Mouse (Mus musculus) hematopoietic stem cell, adult 5-6 weeks (primary cell): ENCODE data around the gene Gm17727. TPM values are rescaled to one million over a fixed set of nuclear protein-coding genes. Genes with fewer than 3 reads are reported as not detected.
"Not testable (repeated sequence)": the region's sequence is repeated elsewhere in the genome, so short reads cannot be mapped to it uniquely, and the experiment has no call there.

ENCODE experiments used
- ATAC-seq, 2 experiments: fragments of 125-278 bp in 1 of 2; replicated peaks in 1 of 2; 2 replicates each; pipeline ENCODE4 v1.8.0; 2016 to 2017; ENCODE audit warnings: inconsistent platforms in 2 of 2, mild to moderate bottlenecking in 2 of 2, moderate number of reproducible peaks in 2 of 2, low read depth in 1 of 2, moderate TSS enrichment in 1 of 2; ENCODE audit not compliant: low FRiP score in 2 of 2, poor library complexity in 2 of 2, severe bottlenecking in 2 of 2, insufficient read depth in 1 of 2, low TSS enrichment in 1 of 2
- total RNA-seq: library from RNA; stranded (forward); fragments of 172-1452, 232-1000 nt; gene quantifications from 2 replicates; pipeline ENCODE4 v1.2.3, GENCODE M21; 2017

The Gm17727 gene
- total RNA-seq: not detected in 2 replicates

DNA sequence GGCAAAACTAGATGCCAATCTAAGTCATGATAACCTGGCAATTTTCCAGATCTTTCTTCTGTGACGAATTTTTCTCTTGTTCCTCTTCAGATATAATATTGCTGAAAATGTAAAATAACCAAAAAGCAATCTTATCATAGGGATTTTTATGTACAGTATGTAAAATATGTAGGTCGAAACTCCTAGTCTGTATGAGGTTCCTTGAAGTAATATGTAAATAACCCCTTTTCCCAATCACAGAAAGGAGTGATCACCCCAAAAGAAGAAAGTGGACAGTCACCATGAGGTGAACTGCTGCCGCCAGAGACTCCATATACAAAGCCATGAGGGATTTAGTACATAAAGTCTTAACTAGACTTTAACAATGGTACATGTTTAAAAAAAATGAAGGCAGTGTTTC is at the start of gene Gm17727:
Gene Gm17727, minus strand, starts transcription at position 101 of the 400 bp plus-strand sequence.
- ATAC-seq: no peak

DNA sequence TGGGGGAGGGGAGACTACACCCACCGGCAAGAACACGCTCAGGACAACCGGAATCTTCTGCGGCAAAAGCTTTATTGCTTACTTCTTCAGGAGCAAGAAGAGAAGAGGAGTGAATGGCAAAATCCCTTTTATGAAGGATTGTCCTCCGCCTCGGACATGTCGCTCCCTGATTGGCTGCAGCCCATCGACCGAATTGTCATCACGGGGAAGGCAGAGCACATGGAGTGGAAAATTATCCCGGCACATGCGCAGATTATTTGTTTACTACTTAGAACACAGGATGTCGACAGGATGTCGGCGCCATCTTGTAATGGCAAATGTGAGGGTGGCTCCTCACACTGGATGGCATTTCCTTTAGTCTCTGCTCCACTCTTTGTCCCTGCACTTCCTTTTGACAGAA is 40.0 kb upstream of the Gm17727 start:
- ATAC-seq: not testable (repeated sequence)

DNA sequence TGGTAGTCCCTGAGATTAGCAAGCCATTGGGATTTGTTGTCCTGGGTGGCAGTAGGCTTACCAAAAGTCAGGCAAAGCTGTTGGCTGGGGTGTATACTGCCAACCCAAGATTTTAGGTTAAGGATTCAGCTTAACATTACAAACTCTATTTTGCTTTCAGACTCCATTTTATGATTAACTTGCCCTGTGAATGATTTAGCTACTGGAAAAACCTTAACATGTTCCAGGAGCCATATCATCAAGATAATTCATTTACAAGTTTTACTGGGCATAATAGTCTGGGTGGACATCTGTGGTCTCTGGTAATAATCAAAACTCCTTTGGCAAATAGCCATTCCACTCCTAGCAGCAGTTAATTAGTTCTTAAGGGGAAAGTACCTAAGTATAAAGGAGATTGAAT is 20.2 kb upstream of the Gm17727 start:
- no peak for ATAC-seq

DNA sequence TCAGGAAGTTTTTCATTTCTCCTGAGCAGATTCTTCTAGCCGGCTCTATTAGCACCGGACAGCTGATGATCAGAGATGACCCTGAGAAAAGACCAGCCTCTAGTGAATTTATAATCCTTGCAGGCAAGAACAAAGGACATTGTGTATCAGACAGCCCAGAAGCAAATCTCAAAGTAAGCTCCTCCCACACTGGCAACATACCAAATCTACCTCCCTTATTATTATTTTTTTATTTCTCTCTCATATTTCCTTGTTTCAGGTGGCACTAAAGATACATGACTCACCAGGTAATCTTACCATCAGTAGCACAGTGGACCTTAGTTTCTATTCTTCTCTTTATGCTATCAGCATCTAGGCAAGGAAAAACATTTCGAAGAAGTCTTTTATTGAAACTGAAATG is 12.1 kb upstream of the Gm17727 start, which contains the start of the genes Gm27235 and D730048I06Rik:
Gene Gm27235, minus strand, starts transcription at position 101 of the 400 bp plus-strand sequence.
Gene D730048I06Rik, minus strand, starts transcription at position 112 of the 400 bp plus-strand sequence.
- no peak for ATAC-seq

DNA sequence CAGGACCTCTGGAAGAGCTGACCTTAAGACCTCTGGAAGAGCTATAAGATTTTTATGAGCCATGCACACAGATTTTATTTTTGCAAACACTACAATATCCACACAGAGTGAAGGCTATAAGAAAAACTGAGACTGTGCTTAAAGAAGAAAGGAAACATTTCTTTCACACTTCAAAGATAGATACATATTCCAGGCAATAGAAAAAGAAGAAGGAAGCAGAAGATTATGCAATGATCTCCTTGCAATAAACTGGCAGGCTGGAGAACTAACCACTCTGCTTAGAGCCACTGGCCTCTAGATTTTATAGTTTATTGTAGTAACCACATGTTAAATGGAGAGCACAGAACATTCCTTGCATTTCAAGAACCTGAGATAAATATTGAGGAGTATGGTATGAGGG is 21.1 kb downstream of the Gm17727 start:
- no peak for ATAC-seq

DNA sequence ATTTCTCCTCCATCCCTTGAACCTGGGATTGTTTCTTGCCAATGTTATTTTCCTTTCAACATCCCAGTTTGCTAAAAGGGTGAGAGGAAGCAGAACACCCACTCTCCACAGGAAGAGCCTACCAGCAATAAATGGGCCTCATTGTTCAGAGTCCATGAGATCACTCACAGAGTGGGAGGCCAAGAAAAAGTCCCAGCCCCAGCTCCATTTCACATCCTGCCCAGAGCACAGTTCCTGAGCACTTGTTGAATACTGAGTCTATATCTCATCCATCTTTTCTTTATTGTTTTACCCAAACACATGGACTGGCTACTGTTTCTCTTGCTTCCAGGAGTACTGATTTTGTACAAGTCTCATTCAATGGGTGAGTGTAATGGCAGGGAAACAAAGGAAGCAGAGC is 37.2 kb downstream of the Gm17727 start, which contains the start of gene Gm17677:
Gene Gm17677, plus strand, starts transcription at position 301 of the 400 bp plus-strand sequence.
- ATAC-seq: no peak

Other genes with a start within 250 kb of the Gm17727 start
- gene Ddx25, start 219.6 kb downstream of the Gm17727 start, total RNA-seq: 0.31 TPM in 1 of 2 replicates, not detected in the other
- 36.8 and 48.9 TPM in 2 replicates for gene Pus3, start 219.5 kb downstream of the Gm17727 start, total RNA-seq
- not detected in 2 replicates for gene Pate2, start 207.8 kb downstream of the Gm17727 start, total RNA-seq
- 6.9 and 10.8 TPM in 2 replicates for gene Hyls1, start 207.7 kb downstream of the Gm17727 start, total RNA-seq
- not detected in 2 replicates for gene Pate4, start 166.2 kb downstream of the Gm17727 start, total RNA-seq
- not detected in 2 replicates for gene Pate3, start 129.9 kb downstream of the Gm17727 start, total RNA-seq
- not detected in 2 replicates for gene Pate1, start 90.7 kb downstream of the Gm17727 start, total RNA-seq
- not detected in 2 replicates for gene Gm17677, start 37.1 kb downstream of the Gm17727 start, total RNA-seq
- gene Gm27235, start 12.0 kb upstream of the Gm17727 start, total RNA-seq: not detected in 2 replicates
- not detected in 2 replicates for gene D730048I06Rik, start 12.0 kb upstream of the Gm17727 start, total RNA-seq
- gene 9230110F15Rik, start 66.0 kb upstream of the Gm17727 start, total RNA-seq: not detected in 2 replicates
- not detected in 2 replicates for gene 9230113P08Rik, start 130.3 kb upstream of the Gm17727 start, total RNA-seq